Mouse (Mus musculus) brain, embryonic 14.5 days (tissue): ENCODE data around the gene Xrcc6.

Experiments
- CTCF ChIP-seq: fragments of 200-500 bp; IDR thresholded peaks from 2 replicates; pipeline ENCODE4 v1.5.1; 2012; ENCODE audit warnings: inconsistent platforms, mild to moderate bottlenecking, moderate library complexity, borderline replicate concordance; ENCODE audit not compliant: insufficient read depth, insufficient read length; ENCODE audit errors: extremely low read depth
- POLR2A ChIP-seq: fragments of 200-500 bp; IDR thresholded peaks from 2 replicates; pipeline ENCODE4 v1.6.1; 2012; ENCODE audit warnings: mild to moderate bottlenecking, inconsistent platforms, borderline replicate concordance; ENCODE audit not compliant: poor library complexity, insufficient read depth, insufficient read length, severe bottlenecking; ENCODE audit errors: extremely low read depth

DNA sequence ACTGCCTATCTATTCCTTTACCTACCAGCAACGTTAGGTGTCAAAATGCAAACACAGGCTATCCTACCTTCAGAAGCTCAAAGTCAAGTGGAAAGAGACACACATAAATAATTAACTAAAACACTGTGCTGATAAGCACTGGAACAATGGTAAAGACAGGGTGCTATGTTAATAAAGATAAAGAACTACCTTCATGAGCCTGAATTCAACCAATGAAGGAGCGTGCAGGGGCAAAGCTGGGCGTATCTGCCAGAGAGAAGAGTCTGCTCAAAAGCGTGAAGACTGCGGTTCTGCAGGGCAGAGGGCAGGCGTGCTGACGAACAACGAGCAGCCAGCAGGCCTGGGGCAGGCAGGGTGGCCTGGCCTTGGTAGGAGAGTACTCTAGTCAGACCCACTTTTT, 16.6 kb downstream of the Xrcc6 start:
- TF ChIP-seq CTCF (no peak), POLR2A (no peak)
